Comparison of ENCODE assay signal across 16 mouse cellular contexts in genomic region chr11:34116572-34117135, GRCm38 (mm10). TPM values are rescaled to one million over a fixed set of nuclear protein-coding genes. Genes with fewer than 3 reads are reported as not detected.
DNase-seq lines count a peak whose midpoint lies in the region; ATAC-seq and TF ChIP-seq lines count a peak whose summit lies in the region.
"Had no signal": no experiment of that assay in that cellular context is flagged by ENCODE, and none has a peak within 500 bp of the region (broad histone marks: within the 10 kb centered on the region; RNA-seq: fewer than 3 reads in every experiment).

No protein-coding gene starts in this region.

- no peaks in the 10 kb centered on the region for H3K4me1 ChIP-seq in G1E (ENCODE audit: insufficient read depth, low read depth, low read length)
- no peaks in the 10 kb centered on the region for H3K4me1 ChIP-seq in heart, embryonic 11.5 days (ENCODE audit: control insufficient read depth, insufficient read depth, low read length)
- no peaks in the 10 kb centered on the region for H3K4me1 ChIP-seq in liver, embryonic 13.5 days (replicated peaks)
- no peaks in the 10 kb centered on the region for H3K4me1 ChIP-seq in intestine, postnatal 0 days (replicated peaks; ENCODE audit: control insufficient read depth, insufficient read depth, low read length)

- ATAC-seq in G1E (ENCODE audit: extremely low read depth, insufficient number of reproducible peaks, low FRiP score, poor library complexity, severe bottlenecking): peak; percentile 57
- ATAC-seq in heart, embryonic 11.5 days (replicated peaks; ENCODE audit: insufficient number of reproducible peaks, low FRiP score, low TSS enrichment): 0 out of 2 replicates have a peak, but pooled peaks have one; percentile 31
- no peak for ATAC-seq in liver, embryonic 13.5 days (ENCODE audit: low read depth)
- ATAC-seq in intestine, postnatal 0 days: no peak
- ATAC-seq: forebrain, embryonic 13.5 days; hindbrain, embryonic 16.5 days had no signal

- TF ChIP-seq CTCF in G1E (IDR thresholded peaks at IDR 0.05; ENCODE audit: low read depth, low read length): no peak
- TF ChIP-seq CTCF in intestine, postnatal 0 days (IDR thresholded peaks at IDR 0.05; ENCODE audit: low read depth): no peak
- no peak for TF ChIP-seq CTCF in gastrocnemius, adult 2 months (IDR thresholded peaks at IDR 0.05)

- 35% methylated on average over 2 of the region's 2 CpGs for WGBS in heart, embryonic 11.5 days (ENCODE audit: insufficient replicate concordance)
- 5% methylated on average over 2 of the region's 2 CpGs for WGBS in liver, embryonic 13.5 days (ENCODE audit: insufficient replicate concordance)
- 39% methylated on average over 2 of the region's 2 CpGs for WGBS in intestine, postnatal 0 days

- intact Hi-C loops in gastrocnemius, adult 2 months (cut with DNase I): no loop called here

- peak; percentile 11 for DNase-seq in kidney, adult 9 months
- DNase-seq in kidney, postnatal 25 days: no peak
- no peak for DNase-seq in G1E (ENCODE audit: low spot score)
- no peak for DNase-seq in liver, embryonic 13.5 days
- DNase-seq in gastrocnemius, adult 2 months: no peak
- DNase-seq: cerebellum, adult 8-10 months; gastrocnemius, postnatal 14 days; lung, postnatal 4 days had no signal

- no peak overlapping the region for H3K27ac ChIP-seq in heart, embryonic 11.5 days (ENCODE audit: low read depth, low read length)
- peak overlapping the region; percentile 9; the same call in 1 of the 2 replicates for H3K27ac ChIP-seq in liver, embryonic 13.5 days
- H3K27ac ChIP-seq in intestine, postnatal 0 days (ENCODE audit: low read depth, low read length): no peak overlapping the region
- no peak overlapping the region for H3K27ac ChIP-seq in gastrocnemius, adult 2 months
- H3K27ac ChIP-seq: embryonic facial prominence, embryonic 13.5 days; forebrain, embryonic 13.5 days; neural tube, embryonic 15.5 days had no signal

- H3K27me3 ChIP-seq in G1E (ENCODE audit: insufficient read depth, low read length): peaks cover 2% of the 10 kb centered on the region; the same call in 1 of the 2 replicates
- no peaks in the 10 kb centered on the region for H3K27me3 ChIP-seq in heart, embryonic 11.5 days (ENCODE audit: control insufficient read depth, insufficient read depth, low read length)
- H3K27me3 ChIP-seq in liver, embryonic 13.5 days: no peaks in the 10 kb centered on the region
- no peaks in the 10 kb centered on the region for H3K27me3 ChIP-seq in intestine, postnatal 0 days (replicated peaks; ENCODE audit: control insufficient read depth, insufficient read depth, low read length)
- H3K27me3 ChIP-seq: CH12.LX; embryonic facial prominence, embryonic 13.5 days; neural tube, embryonic 15.5 days had no signal

- H3K36me3 ChIP-seq in G1E (replicated peaks): no peaks in the 10 kb centered on the region
- H3K36me3 ChIP-seq in heart, embryonic 11.5 days (ENCODE audit: control insufficient read depth, insufficient read depth, low read length): no peaks in the 10 kb centered on the region
- H3K36me3 ChIP-seq in liver, embryonic 13.5 days: no peaks in the 10 kb centered on the region
- no peaks in the 10 kb centered on the region for H3K36me3 ChIP-seq in intestine, postnatal 0 days (ENCODE audit: control insufficient read depth, insufficient read depth)
- H3K36me3 ChIP-seq: embryonic facial prominence, embryonic 13.5 days; neural tube, embryonic 15.5 days had no signal

- H3K4me3 ChIP-seq in G1E (ENCODE audit: low read depth, low read length): no peak overlapping the region
- no peak overlapping the region for H3K4me3 ChIP-seq in heart, embryonic 11.5 days (ENCODE audit: low read depth, low read length)
- H3K4me3 ChIP-seq in liver, embryonic 13.5 days (replicated peaks): no peak overlapping the region
- no peak overlapping the region for H3K4me3 ChIP-seq in intestine, postnatal 0 days (ENCODE audit: low read depth, low read length)
- no peak overlapping the region for H3K4me3 ChIP-seq in gastrocnemius, adult 2 months
- H3K4me3 ChIP-seq: embryonic facial prominence, embryonic 13.5 days; forebrain, embryonic 13.5 days; neural tube, embryonic 15.5 days had no signal

- no peak overlapping the region for H3K4me2 ChIP-seq in heart, embryonic 11.5 days
- H3K4me2 ChIP-seq in liver, embryonic 13.5 days: no peak overlapping the region
- no peak overlapping the region for H3K4me2 ChIP-seq in intestine, postnatal 0 days (replicated peaks; ENCODE audit: low read depth)
- H3K4me2 ChIP-seq: embryonic facial prominence, embryonic 13.5 days; forebrain, embryonic 13.5 days; neural tube, embryonic 15.5 days had no signal

- H3K9me3 ChIP-seq in G1E (replicated peaks): peaks cover 2% of the 10 kb centered on the region
- H3K9me3 ChIP-seq in heart, embryonic 11.5 days (replicated peaks; ENCODE audit: control insufficient read depth, low read length): no peaks in the 10 kb centered on the region
- H3K9me3 ChIP-seq in liver, embryonic 13.5 days (replicated peaks): no peaks in the 10 kb centered on the region
- H3K9me3 ChIP-seq in intestine, postnatal 0 days (ENCODE audit: control insufficient read depth): no peaks in the 10 kb centered on the region
- H3K9me3 ChIP-seq: embryonic facial prominence, embryonic 13.5 days; forebrain, embryonic 13.5 days; neural tube, embryonic 15.5 days had no signal

- no peak overlapping the region for H3K9ac ChIP-seq in heart, embryonic 11.5 days (ENCODE audit: low read depth, low read length)
- no peak overlapping the region for H3K9ac ChIP-seq in liver, embryonic 13.5 days
- H3K9ac ChIP-seq in intestine, postnatal 0 days (ENCODE audit: low read depth, low read length): no peak overlapping the region
- H3K9ac ChIP-seq: embryonic facial prominence, embryonic 13.5 days; forebrain, embryonic 13.5 days; neural tube, embryonic 15.5 days had no signal

RNA-seq across cellular contexts. Expression of gene 4930469K13Rik, which starts 18.3 kb away (rescaled TPM):
- total RNA-seq in G1E (2014; fragmentation: Nextera tagmentation): not detected in 2 replicates
- 0.17 TPM in 1 of 2 replicates, not detected in the other for total RNA-seq in G1E (2017)
- not detected in 2 replicates for polyA plus RNA-seq in G1E (2012)
- polyA plus RNA-seq in heart, embryonic 11.5 days (2014; fragmentation: Nextera tagmentation; extraction: Ambion mirVana): 0.34 TPM in 1 of 2 replicates, not detected in the other
- polyA plus RNA-seq in liver, embryonic 13.5 days (2015; fragmentation: Nextera tagmentation; extraction: Ambion mirVana): not detected in 2 replicates
- not detected in 2 replicates for polyA plus RNA-seq in intestine, postnatal 0 days (2015; fragmentation: Nextera tagmentation; extraction: Ambion mirVana)
- total RNA-seq in gastrocnemius, adult 2 months (2021): not detected
- total RNA-seq: CH12.LX; gastrocnemius, postnatal 14 days; layer of hippocampus, adult 18-20 months had no signal
- polyA plus RNA-seq: forebrain, embryonic 13.5 days had no signal

Comparison
In these comparisons a context has a peak if more than half of its experiments do, and no peak if none do; other contexts are left out.
1. ATAC-seq: peak in G1E (single experiment) and heart, embryonic 11.5 days (single experiment); none in liver, embryonic 13.5 days (single experiment) and intestine, postnatal 0 days (single experiment).